Mouse (Mus musculus): ENCODE results near the gene Tctex1d4. TPM values are rescaled to one million over a fixed set of nuclear protein-coding genes. Genes with fewer than 3 reads are reported as not detected.

Gene Tctex1d4
- 0.50 and 1.0 TPM in 2 replicates for polyA plus RNA-seq (2015; fragmentation: Nextera tagmentation; extraction: Ambion mirVana)

- peak within 1 kb of the TSS; percentile 26 for H3K4me2 ChIP-seq
- H3K27me3 ChIP-seq: peaks cover 3% of the 10 kb centered on the region; the same call in 1 of the 2 replicates
- no peak within 1 kb of the TSS for H3K4me3 ChIP-seq
- H3K9ac ChIP-seq: peak within 1 kb of the TSS; percentile 31
- no peak for ATAC-seq (ENCODE audit: borderline replicate concordance, extremely low read depth, low FRiP score, low TSS enrichment)
- WGBS: 83% methylated on average over 9 of the region's 9 CpGs
- peak within 1 kb of the TSS; percentile 94 for H3K27ac ChIP-seq
- 0 out of 2 replicates have a peak, but pooled peaks cover 3% of the 10 kb centered on the region for H3K36me3 ChIP-seq
- H3K9me3 ChIP-seq: no peaks in the 10 kb centered on the region
- peaks cover 26% of the 10 kb centered on the region for H3K4me1 ChIP-seq
Measured at GRCm38 (mm10) chr4:117126675-117127290, at the start of gene Tctex1d4. TSS of gene Tctex1d4 (plus strand) at chr4:117126794.

DNA sequence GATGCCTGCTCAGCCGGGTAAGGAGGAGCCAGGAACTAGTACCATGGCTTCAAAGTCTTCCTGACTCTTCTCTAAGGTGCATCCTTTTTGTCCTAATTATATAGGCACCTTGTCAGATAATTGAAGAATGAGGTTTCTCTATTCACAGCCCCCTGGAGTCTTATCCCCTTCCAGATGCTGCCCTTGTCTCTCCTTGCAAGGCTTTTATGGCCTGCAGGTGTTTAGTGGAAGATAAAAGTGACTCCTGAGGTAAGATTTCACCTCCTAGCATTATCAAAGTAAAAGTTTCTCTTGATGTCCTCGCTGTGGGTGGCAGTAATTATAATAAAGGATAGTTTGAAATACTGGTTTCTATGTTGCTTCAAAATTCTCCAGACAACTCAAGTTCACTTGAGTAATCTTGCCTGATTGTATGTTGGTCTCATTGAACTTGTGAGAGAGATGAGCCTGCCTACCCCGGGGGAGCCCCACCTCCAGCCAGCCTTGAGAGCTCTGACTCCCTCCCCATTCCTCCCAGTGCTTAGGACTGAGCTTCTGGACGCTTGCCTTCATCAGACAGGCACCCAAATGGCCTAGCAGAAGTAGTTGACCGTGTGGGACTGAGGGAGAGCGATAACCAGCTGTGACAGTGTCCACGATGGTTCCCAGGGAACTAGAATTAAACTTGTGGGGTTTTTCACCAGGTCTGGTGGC lies 38.5 kb upstream of the Tctex1d4 start:
- Histone ChIP-seq H3K9ac (no peak overlapping the region), H3K4me3 (no peak overlapping the region), H3K36me3 (peaks cover 6% of the 10 kb centered on the region; the same call in 1 of the 2 replicates), H3K4me2 (no peak overlapping the region), H3K4me1 (peaks cover 11% of the 10 kb centered on the region; the same call in 1 of the 2 replicates), H3K27me3 (no peaks in the 10 kb centered on the region), H3K27ac (no peak overlapping the region), H3K9me3 (no peaks in the 10 kb centered on the region)
- WGBS: 72% methylated on average over 7 of the region's 7 CpGs
- ATAC-seq (ENCODE audit: borderline replicate concordance, extremely low read depth, low FRiP score, low TSS enrichment): no peak

DNA sequence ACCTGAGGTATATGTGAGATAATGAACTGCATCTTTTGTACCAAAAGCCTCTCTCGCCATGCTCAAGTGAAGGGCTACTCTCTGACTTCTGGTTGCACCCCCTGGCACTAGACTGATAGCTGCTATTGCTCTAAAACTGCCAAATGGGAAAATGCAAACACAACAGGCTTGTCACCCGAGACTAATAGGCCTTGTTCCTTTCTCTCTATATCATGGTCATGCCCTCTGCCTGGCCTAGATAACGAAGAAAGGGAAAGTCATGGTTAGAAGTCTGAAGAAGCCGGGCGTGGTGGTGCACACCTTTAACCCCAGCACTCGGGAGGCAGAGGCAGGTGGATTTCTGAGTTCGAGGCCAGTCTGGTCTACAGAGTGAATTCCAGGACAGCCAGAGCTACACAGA lies 36.0 kb upstream of the Tctex1d4 start:
- Histone ChIP-seq H3K36me3 (peaks cover 6% of the 10 kb centered on the region; the same call in 1 of the 2 replicates), H3K27ac (no peak overlapping the region), H3K9me3 (no peaks in the 10 kb centered on the region), H3K4me2 (no peak overlapping the region), H3K27me3 (no peaks in the 10 kb centered on the region), H3K4me3 (no peak overlapping the region), H3K4me1 (peaks cover 18% of the 10 kb centered on the region; the same call in 1 of the 2 replicates), H3K9ac (no peak overlapping the region)
- WGBS: 67% methylated on average over 7 of the region's 7 CpGs
- ATAC-seq (ENCODE audit: borderline replicate concordance, extremely low read depth, low FRiP score, low TSS enrichment): no peak

DNA sequence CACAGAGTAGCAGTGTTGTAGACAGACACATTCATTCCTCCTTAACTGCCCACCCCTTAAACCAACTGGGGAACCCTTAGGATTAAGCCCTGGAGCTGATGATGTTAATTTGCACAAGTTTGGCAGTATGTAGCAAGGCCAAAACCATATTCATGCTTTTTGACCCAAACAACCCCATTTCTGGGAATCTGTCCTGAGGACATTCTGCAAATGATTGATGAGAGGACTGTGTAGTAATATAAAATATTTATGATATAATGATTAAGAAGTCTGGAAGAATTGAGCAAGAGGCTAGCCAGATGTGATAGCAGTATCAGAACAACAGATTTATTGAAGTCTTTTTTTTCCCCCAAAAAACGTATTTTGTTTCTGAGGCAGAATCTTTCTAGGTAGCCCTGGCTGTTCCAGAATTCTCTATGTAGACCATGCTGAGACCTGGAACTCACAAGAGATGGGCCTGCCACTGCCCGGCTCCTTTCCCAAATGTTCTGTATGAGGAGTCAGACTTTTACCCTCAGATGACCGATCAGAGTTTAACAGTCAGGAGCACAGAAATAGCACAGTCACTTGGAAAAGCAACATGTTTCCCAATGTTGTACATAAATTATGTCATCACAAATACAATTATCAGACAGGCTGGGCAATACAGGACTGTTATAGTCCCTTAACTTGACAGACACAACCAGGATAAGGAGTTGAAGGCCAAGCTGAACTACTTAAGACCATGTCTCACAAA lies 31.8 kb upstream of the Tctex1d4 start:
- no peak for ATAC-seq (ENCODE audit: borderline replicate concordance, extremely low read depth, low FRiP score, low TSS enrichment)
- no peaks in the 10 kb centered on the region for H3K9me3 ChIP-seq
- peak overlapping the region; percentile 84 for H3K27ac ChIP-seq
- H3K4me2 ChIP-seq: peak overlapping the region; percentile 93; the same call in 1 of the 2 replicates
- peaks cover 43% of the 10 kb centered on the region for H3K4me1 ChIP-seq
- no peaks in the 10 kb centered on the region for H3K36me3 ChIP-seq
- WGBS: 52% methylated on average over 3 of the region's 3 CpGs
- H3K4me3 ChIP-seq: no peak overlapping the region
- H3K27me3 ChIP-seq: no peaks in the 10 kb centered on the region
- no peak overlapping the region for H3K9ac ChIP-seq

GRCm38 (mm10) chr4:117095551-117096452 lies 30.8 kb upstream of the Tctex1d4 start, which contains the start of gene Ptch2:
TSS of gene Ptch2 (plus strand) at chr4:117096075.
- Histone ChIP-seq H3K36me3 (0 out of 2 replicates have a peak, but pooled peaks cover 3% of the 10 kb centered on the region), H3K4me3 (peak within 1 kb of the TSS; percentile 58), H3K27me3 (no peaks in the 10 kb centered on the region), H3K4me2 (peak within 1 kb of the TSS; percentile 93), H3K27ac (peak within 1 kb of the TSS; percentile 84), H3K9me3 (no peaks in the 10 kb centered on the region), H3K4me1 (peaks cover 39% of the 10 kb centered on the region), H3K9ac (peak within 1 kb of the TSS; percentile 42)
- peak; percentile 86 for ATAC-seq (ENCODE audit: borderline replicate concordance, extremely low read depth, low FRiP score, low TSS enrichment)
- WGBS: under 1% methylated on average over 47 of the region's 50 CpGs

GRCm38 (mm10) chr4:117096666-117097065 lies 29.9 kb upstream of the Tctex1d4 start:
- peak overlapping the region; percentile 58 for H3K4me3 ChIP-seq
- no peak for ATAC-seq (ENCODE audit: borderline replicate concordance, extremely low read depth, low FRiP score, low TSS enrichment)
- H3K4me1 ChIP-seq: peaks cover 39% of the 10 kb centered on the region
- whole genome bisulfite sequencing: 8% methylated on average over 5 of the region's 5 CpGs
- H3K27me3 ChIP-seq: no peaks in the 10 kb centered on the region
- H3K36me3 ChIP-seq: 0 out of 2 replicates have a peak, but pooled peaks cover 3% of the 10 kb centered on the region
- H3K27ac ChIP-seq: peak overlapping the region; percentile 55
- peak overlapping the region; percentile 93 for H3K4me2 ChIP-seq
- H3K9me3 ChIP-seq: no peaks in the 10 kb centered on the region
- H3K9ac ChIP-seq: peak overlapping the region; percentile 42

- Histone ChIP-seq H3K9me3 (no peaks in the 10 kb centered on the region), H3K27me3 (no peaks in the 10 kb centered on the region), H3K27ac (peak overlapping the region; percentile 55), H3K36me3 (0 out of 2 replicates have a peak, but pooled peaks cover 3% of the 10 kb centered on the region), H3K4me3 (peak overlapping the region; percentile 58), H3K4me1 (peaks cover 39% of the 10 kb centered on the region), H3K9ac (no peak overlapping the region), H3K4me2 (peak overlapping the region; percentile 93)
- 42% methylated on average over 8 of the region's 8 CpGs for WGBS
- ATAC-seq (ENCODE audit: borderline replicate concordance, extremely low read depth, low FRiP score, low TSS enrichment): peak; percentile 79
Measured at GRCm38 (mm10) chr4:117097969-117098763, 28.4 kb upstream of the Tctex1d4 start.

DNA sequence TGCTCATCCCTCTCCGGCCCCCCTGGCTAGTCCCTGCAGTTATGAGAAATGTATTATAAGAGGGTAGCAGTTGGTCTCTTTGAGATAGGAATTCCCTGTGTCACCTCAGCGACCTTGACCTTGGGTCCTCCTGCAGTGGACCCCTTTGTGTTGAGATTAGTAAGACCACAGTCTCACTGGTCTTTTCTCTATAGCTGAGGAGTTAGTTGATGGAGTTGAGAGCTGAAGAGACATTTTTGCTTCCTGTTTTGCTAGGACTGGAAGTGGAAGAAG lies 27.9 kb upstream of the Tctex1d4 start:
- H3K27me3 ChIP-seq: no peaks in the 10 kb centered on the region
- peak overlapping the region; percentile 93 for H3K4me2 ChIP-seq
- no peak overlapping the region for H3K4me3 ChIP-seq
- 0 out of 2 replicates have a peak, but pooled peaks cover 3% of the 10 kb centered on the region for H3K36me3 ChIP-seq
- peak overlapping the region; percentile 55 for H3K27ac ChIP-seq
- ATAC-seq (ENCODE audit: borderline replicate concordance, extremely low read depth, low FRiP score, low TSS enrichment): no peak
- 65% methylated on average over 2 of the region's 2 CpGs for WGBS
- H3K9ac ChIP-seq: no peak overlapping the region
- no peaks in the 10 kb centered on the region for H3K9me3 ChIP-seq
- H3K4me1 ChIP-seq: peaks cover 39% of the 10 kb centered on the region

- no peaks in the 10 kb centered on the region for H3K27me3 ChIP-seq
- H3K9me3 ChIP-seq: no peaks in the 10 kb centered on the region
- no peak overlapping the region for H3K9ac ChIP-seq
- ATAC-seq (ENCODE audit: borderline replicate concordance, extremely low read depth, low FRiP score, low TSS enrichment): no peak
- no peak overlapping the region for H3K4me2 ChIP-seq
- 0 out of 2 replicates have a peak, but pooled peaks cover 3% of the 10 kb centered on the region for H3K36me3 ChIP-seq
- H3K4me1 ChIP-seq: peaks cover 41% of the 10 kb centered on the region
- H3K4me3 ChIP-seq: no peak overlapping the region
- no peak overlapping the region for H3K27ac ChIP-seq
- WGBS: 77% methylated on average over 4 of the region's 4 CpGs
Measured at GRCm38 (mm10) chr4:117100036-117100435, 26.6 kb upstream of the Tctex1d4 start.

GRCm38 (mm10) chr4:117101218-117101617 lies 25.4 kb upstream of the Tctex1d4 start:
- Histone ChIP-seq H3K4me2 (no peak overlapping the region), H3K4me1 (peaks cover 38% of the 10 kb centered on the region), H3K4me3 (no peak overlapping the region), H3K9ac (no peak overlapping the region), H3K36me3 (0 out of 2 replicates have a peak, but pooled peaks cover 6% of the 10 kb centered on the region), H3K27ac (no peak overlapping the region), H3K27me3 (no peaks in the 10 kb centered on the region), H3K9me3 (no peaks in the 10 kb centered on the region)
- WGBS: 42% methylated on average over 7 of the region's 7 CpGs
- ATAC-seq (ENCODE audit: borderline replicate concordance, extremely low read depth, low FRiP score, low TSS enrichment): no peak
